Mouse (Mus musculus): ENCODE measurements at regions not wholly inside any gene's neighbourhood (a gene's known extent, or its start where the extent isn't known, plus 50 kb on each side); places are given as distances from the start of the nearest gene placed in this dataset.

DNA sequence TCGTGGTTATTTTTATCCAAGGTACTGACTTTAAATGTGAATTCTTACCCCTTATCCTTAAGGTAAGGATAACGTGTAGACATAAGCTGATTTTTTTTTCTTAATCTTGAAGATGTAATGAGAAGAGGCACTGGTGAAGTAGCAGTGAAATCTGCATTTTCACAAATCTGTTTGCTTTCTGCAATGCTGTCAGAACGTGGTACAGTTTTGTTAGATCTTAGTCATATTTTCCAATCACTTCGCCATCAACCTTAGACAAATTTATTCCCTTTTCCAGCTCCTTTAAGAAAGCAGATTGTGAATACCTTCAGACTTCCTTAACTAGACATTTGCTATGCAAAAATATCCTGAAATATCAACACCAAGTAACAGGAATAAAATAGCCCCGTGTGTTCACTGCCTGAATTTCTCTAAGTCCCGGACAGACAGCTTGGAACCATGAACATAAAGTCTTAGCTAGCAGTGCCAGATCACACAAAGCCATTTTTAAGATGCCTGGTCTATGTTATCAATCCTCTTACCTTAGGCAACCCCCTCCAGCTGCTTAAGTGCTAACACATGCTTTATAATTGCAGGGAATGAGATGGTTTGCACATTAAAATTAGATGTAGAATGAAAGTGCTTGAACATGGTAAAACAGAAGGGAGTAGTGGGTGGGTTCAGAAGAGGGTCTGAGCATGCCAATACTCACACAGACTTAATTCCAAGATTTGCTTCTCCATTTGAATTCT lies 202.7 kb downstream of the Ptprc start:
- 33% methylated on average over 6 of the region's 6 CpGs for WGBS
- ATAC-seq (ENCODE audit: low read depth) = peak; percentile 45
- Histone ChIP-seq H3K27ac (replicated peaks; ENCODE audit: low read depth, low read length) (peak overlapping the region; percentile 71), H3K4me1 (ENCODE audit: control insufficient read depth, insufficient read depth, low read length) (peaks cover 24% of the 10 kb centered on the region), H3K9ac (ENCODE audit: low read depth, low read length) (no peak overlapping the region), H3K9me3 (ENCODE audit: control insufficient read depth, low read length) (no peaks in the 10 kb centered on the region), H3K4me3 (ENCODE audit: low read depth, low read length) (no peak overlapping the region), H3K36me3 (ENCODE audit: control insufficient read depth, insufficient read depth, low read length) (peaks cover 7% of the 10 kb centered on the region; the same call in 1 of the 2 replicates), H3K27me3 (replicated peaks; ENCODE audit: control insufficient read depth, insufficient read depth, low read length) (no peaks in the 10 kb centered on the region), H3K4me2 (ENCODE audit: low read depth, low read length) (no peak overlapping the region)
- DNase-seq (ENCODE audit: low spot score) = peak; percentile 59

DNA sequence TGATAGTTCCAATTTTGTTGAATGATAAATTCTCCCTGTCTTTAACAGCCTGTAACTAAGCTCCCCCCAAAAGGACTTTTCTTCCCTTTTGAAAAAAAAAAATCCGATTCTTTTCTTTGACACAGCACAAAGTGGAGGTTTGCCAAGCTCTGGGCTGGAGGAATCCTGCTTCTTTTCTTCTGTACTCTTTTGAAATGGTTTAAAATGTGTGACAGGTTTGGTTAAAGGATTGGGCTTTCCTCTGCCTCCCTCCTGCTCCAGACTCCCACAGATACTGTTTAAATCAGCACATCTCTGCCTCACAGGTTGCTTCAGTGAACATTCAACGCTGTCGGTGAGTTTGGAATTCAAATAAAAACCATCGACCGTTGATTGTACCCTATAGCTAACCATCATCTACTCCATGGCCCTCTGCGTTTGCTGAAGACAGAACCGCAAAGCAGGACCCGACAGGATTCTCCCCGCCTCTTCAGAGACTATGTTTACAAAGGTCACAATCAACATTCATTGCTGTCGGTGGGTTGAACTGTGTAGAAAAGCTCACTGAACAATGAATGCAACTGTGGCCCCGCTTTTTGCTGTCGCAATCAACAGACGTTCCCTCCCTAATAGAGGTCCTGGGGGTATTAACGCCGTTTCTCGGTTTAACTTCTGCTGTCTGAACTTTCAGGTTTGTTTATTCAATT lies 209.2 kb downstream of the Ptprc start:
- peak; percentile 45 for DNase-seq (ENCODE audit: low spot score)
- 81% methylated on average over 16 of the region's 16 CpGs for WGBS
- Histone ChIP-seq H3K9me3 (ENCODE audit: control insufficient read depth, low read length) (peaks cover 4% of the 10 kb centered on the region; the same call in 1 of the 2 replicates), H3K36me3 (ENCODE audit: control insufficient read depth, insufficient read depth, low read length) (peaks cover 42% of the 10 kb centered on the region), H3K4me3 (ENCODE audit: low read depth, low read length) (no peak overlapping the region), H3K27ac (replicated peaks; ENCODE audit: low read depth, low read length) (peak overlapping the region; percentile 34), H3K9ac (ENCODE audit: low read depth, low read length) (no peak overlapping the region), H3K4me2 (ENCODE audit: low read depth, low read length) (no peak overlapping the region), H3K4me1 (ENCODE audit: control insufficient read depth, insufficient read depth, low read length) (0 out of 2 replicates have a peak, but pooled peaks cover 2% of the 10 kb centered on the region), H3K27me3 (replicated peaks; ENCODE audit: control insufficient read depth, insufficient read depth, low read length) (no peaks in the 10 kb centered on the region)
- 0 out of 2 replicates have a peak, but pooled peaks have one; percentile 30 for ATAC-seq (ENCODE audit: low read depth)

DNA sequence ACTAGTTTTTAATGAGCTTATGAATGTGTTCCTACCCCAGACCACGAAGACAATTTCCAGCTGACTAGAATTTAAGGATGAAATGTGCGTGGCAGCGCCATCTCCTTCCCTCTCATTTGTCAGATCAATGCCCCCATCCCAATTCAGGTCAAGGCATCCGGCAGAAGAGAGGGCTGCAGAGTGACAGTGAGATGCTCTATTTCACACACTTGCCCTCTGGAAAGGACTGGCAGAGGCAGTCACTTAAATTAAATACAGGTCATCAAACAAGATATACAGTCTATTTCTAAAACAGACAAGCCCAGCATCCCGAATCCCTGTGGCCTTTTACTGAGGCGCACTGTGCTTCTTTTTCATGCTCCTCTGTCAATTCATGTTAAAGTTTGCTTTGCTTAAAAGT lies 211.9 kb downstream of the Ptprc start:
- H3K27ac ChIP-seq (replicated peaks; ENCODE audit: low read depth, low read length) = no peak overlapping the region
- H3K9me3 ChIP-seq (ENCODE audit: control insufficient read depth, low read length) = peaks cover 5% of the 10 kb centered on the region; the same call in 1 of the 2 replicates
- H3K36me3 ChIP-seq (ENCODE audit: control insufficient read depth, insufficient read depth, low read length) = peaks cover 51% of the 10 kb centered on the region
- 84% methylated on average over 6 of the region's 6 CpGs for WGBS
- DNase-seq (ENCODE audit: low spot score) = no peak
- no peaks in the 10 kb centered on the region for H3K4me1 ChIP-seq (ENCODE audit: control insufficient read depth, insufficient read depth, low read length)
- H3K9ac ChIP-seq (ENCODE audit: low read depth, low read length) = no peak overlapping the region
- H3K27me3 ChIP-seq (replicated peaks; ENCODE audit: control insufficient read depth, insufficient read depth, low read length) = no peaks in the 10 kb centered on the region
- no peak overlapping the region for H3K4me2 ChIP-seq (ENCODE audit: low read depth, low read length)
- no peak overlapping the region for H3K4me3 ChIP-seq (ENCODE audit: low read depth, low read length)
- no peak for ATAC-seq (ENCODE audit: low read depth)

DNA sequence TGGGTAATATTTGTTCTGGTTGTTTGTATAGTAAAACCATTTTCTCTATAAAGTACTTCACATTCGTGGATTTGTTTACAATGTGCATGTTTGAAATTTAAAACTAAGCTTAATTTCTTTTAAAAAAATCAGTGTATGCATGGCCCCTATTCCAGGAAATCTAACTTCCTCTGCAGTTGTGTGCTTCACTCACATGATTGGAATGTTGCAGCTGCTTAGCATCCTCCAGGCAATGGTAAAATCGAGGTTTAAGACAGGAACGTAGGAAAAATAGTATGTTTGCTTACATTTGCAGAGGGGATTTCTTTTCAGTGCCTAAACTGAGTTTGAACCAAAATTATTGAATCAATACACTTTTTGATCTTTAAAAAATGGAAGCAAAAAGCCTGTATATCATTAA lies 217.5 kb downstream of the Ptprc start:
- Histone ChIP-seq H3K36me3 (ENCODE audit: control insufficient read depth, insufficient read depth, low read length) (peaks cover 25% of the 10 kb centered on the region), H3K27me3 (replicated peaks; ENCODE audit: control insufficient read depth, insufficient read depth, low read length) (no peaks in the 10 kb centered on the region), H3K9me3 (ENCODE audit: control insufficient read depth, low read length) (peaks cover 5% of the 10 kb centered on the region; the same call in 1 of the 2 replicates), H3K27ac (replicated peaks; ENCODE audit: low read depth, low read length) (0 out of 2 replicates have a peak overlapping the region, but pooled peaks have one; percentile 33), H3K4me3 (ENCODE audit: low read depth, low read length) (no peak overlapping the region), H3K9ac (ENCODE audit: low read depth, low read length) (no peak overlapping the region), H3K4me1 (ENCODE audit: control insufficient read depth, insufficient read depth, low read length) (peaks cover 8% of the 10 kb centered on the region; the same call in 1 of the 2 replicates), H3K4me2 (ENCODE audit: low read depth, low read length) (no peak overlapping the region)
- ATAC-seq (ENCODE audit: low read depth) (no peak), DNase-seq (ENCODE audit: low spot score) (peak; percentile 68)
- WGBS = 36% methylated on average over 3 of the region's 3 CpGs

DNA sequence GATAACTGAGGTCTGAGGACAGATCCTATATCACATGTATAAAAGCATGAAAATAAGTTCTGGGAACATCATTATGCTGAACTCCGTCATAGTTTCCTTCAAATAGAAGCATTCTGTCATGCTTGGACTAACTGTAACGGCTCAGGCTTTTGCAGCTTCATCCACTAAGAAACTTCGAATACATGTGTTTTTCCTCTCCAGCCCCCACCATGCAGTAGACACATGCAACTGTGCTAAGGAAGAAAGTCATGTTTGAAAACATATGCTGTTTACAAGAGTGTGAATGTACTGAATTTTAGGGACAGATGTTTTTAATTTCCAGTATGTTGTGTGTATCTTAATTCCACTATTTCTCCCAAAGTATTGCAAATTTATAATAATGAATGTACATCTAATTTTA lies 219.5 kb downstream of the Ptprc start:
- H3K27me3 ChIP-seq (replicated peaks; ENCODE audit: control insufficient read depth, insufficient read depth, low read length) = no peaks in the 10 kb centered on the region
- H3K9ac ChIP-seq (ENCODE audit: low read depth, low read length) = no peak overlapping the region
- peak overlapping the region; percentile 10; the same call in 1 of the 2 replicates for H3K27ac ChIP-seq (replicated peaks; ENCODE audit: low read depth, low read length)
- peaks cover 22% of the 10 kb centered on the region; the same call in 1 of the 2 replicates for H3K36me3 ChIP-seq (ENCODE audit: control insufficient read depth, insufficient read depth, low read length)
- no peak overlapping the region for H3K4me2 ChIP-seq (ENCODE audit: low read depth, low read length)
- H3K4me1 ChIP-seq (ENCODE audit: control insufficient read depth, insufficient read depth, low read length) = peaks cover 17% of the 10 kb centered on the region; the same call in 1 of the 2 replicates
- WGBS = 35% methylated on average over 3 of the region's 3 CpGs
- DNase-seq (ENCODE audit: low spot score) (peak; percentile 70), ATAC-seq (ENCODE audit: low read depth) (peak; percentile 53)
- no peak overlapping the region for H3K4me3 ChIP-seq (ENCODE audit: low read depth, low read length)
- no peaks in the 10 kb centered on the region for H3K9me3 ChIP-seq (ENCODE audit: control insufficient read depth, low read length)

DNA sequence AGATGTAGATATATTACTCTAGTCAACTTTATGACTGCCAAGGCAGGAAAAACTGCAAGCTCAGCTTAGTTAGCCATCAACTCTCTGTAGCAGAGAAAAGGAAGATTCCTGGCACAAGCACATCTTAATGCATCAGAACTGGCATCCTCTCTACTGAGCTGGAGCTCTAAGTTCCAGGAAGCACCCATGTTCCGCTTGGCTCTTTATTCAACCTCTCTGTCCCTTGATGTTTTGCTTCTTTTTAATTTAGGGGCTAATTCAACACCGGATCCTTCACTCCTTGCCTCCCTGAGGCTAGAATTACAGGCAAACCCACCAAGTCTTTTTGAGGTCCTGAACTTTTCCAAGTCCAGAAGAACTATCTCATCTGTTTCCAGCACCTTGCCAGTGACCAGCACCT lies 220.4 kb downstream of the Ptprc start:
- ATAC-seq (ENCODE audit: low read depth) = no peak
- peaks cover 17% of the 10 kb centered on the region; the same call in 1 of the 2 replicates for H3K4me1 ChIP-seq (ENCODE audit: control insufficient read depth, insufficient read depth, low read length)
- DNase-seq (ENCODE audit: low spot score) = no peak
- no peak overlapping the region; the same call in 1 of the 2 replicates for H3K27ac ChIP-seq (replicated peaks; ENCODE audit: low read depth, low read length)
- peaks cover 19% of the 10 kb centered on the region; the same call in 1 of the 2 replicates for H3K36me3 ChIP-seq (ENCODE audit: control insufficient read depth, insufficient read depth, low read length)
- no peaks in the 10 kb centered on the region for H3K9me3 ChIP-seq (ENCODE audit: control insufficient read depth, low read length)
- no peaks in the 10 kb centered on the region for H3K27me3 ChIP-seq (replicated peaks; ENCODE audit: control insufficient read depth, insufficient read depth, low read length)
- 56% methylated on average over 2 of the region's 2 CpGs for WGBS
- H3K9ac ChIP-seq (ENCODE audit: low read depth, low read length) = no peak overlapping the region
- no peak overlapping the region for H3K4me3 ChIP-seq (ENCODE audit: low read depth, low read length)
- H3K4me2 ChIP-seq (ENCODE audit: low read depth, low read length) = no peak overlapping the region

DNA sequence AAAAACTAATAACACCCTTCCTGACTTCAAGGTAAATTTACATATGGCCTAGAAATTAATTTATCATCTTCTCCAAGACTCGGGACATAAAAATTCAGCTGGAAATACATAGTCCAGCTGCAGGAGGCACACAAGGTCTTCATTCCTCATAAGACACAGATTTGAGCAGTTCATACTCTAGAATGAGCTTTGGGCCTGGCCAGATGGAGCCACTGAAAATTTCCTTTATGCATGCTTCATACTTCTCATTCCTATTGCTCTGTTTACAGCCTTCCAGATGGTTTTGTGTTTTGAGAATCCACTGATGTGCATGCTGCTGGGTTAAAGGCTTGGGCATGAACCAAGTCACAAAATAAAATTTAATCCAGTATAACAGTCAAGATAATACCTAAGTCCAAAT lies 222.1 kb downstream of the Ptprc start:
- peaks cover 20% of the 10 kb centered on the region for H3K36me3 ChIP-seq (ENCODE audit: control insufficient read depth, insufficient read depth, low read length)
- H3K4me3 ChIP-seq (ENCODE audit: low read depth, low read length) = no peak overlapping the region
- H3K27ac ChIP-seq (replicated peaks; ENCODE audit: low read depth, low read length) = no peak overlapping the region
- H3K9ac ChIP-seq (ENCODE audit: low read depth, low read length) = no peak overlapping the region
- DNase-seq (ENCODE audit: low spot score) (peak; percentile 58), ATAC-seq (ENCODE audit: low read depth) (no peak)
- WGBS = 52% methylated on average over 1 of the region's 1 CpGs
- H3K4me2 ChIP-seq (ENCODE audit: low read depth, low read length) = no peak overlapping the region
- H3K4me1 ChIP-seq (ENCODE audit: control insufficient read depth, insufficient read depth, low read length) = peaks cover 17% of the 10 kb centered on the region; the same call in 1 of the 2 replicates
- no peaks in the 10 kb centered on the region for H3K9me3 ChIP-seq (ENCODE audit: control insufficient read depth, low read length)
- H3K27me3 ChIP-seq (replicated peaks; ENCODE audit: control insufficient read depth, insufficient read depth, low read length) = no peaks in the 10 kb centered on the region

DNA sequence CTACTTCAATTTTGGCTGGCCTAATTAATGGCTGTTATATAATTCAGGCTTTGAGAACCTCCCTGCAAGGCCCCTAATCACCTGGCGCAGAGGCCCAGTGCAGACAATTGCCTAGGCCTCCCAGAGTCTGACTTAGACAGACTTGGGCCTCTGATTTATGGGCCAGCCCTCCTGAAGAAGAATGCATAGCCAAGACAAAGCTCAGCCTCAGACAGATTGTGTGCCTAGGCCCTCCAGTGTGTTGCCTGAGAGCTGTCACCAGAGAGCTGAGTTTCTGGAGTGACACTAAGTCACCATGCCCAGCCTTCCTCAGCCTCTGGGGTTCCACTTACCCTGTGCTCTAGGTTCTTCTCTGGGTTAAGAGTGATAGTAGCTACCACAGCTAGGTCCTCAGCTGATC lies 222.7 kb downstream of the Ptprc start:
- H3K9ac ChIP-seq (ENCODE audit: low read depth, low read length) = no peak overlapping the region
- DNase-seq (ENCODE audit: low spot score) (peak; percentile 29), ATAC-seq (ENCODE audit: low read depth) (no peak)
- no peaks in the 10 kb centered on the region for H3K9me3 ChIP-seq (ENCODE audit: control insufficient read depth, low read length)
- peaks cover 17% of the 10 kb centered on the region; the same call in 1 of the 2 replicates for H3K4me1 ChIP-seq (ENCODE audit: control insufficient read depth, insufficient read depth, low read length)
- H3K4me3 ChIP-seq (ENCODE audit: low read depth, low read length) = no peak overlapping the region
- peak overlapping the region; percentile 72 for H3K27ac ChIP-seq (replicated peaks; ENCODE audit: low read depth, low read length)
- H3K4me2 ChIP-seq (ENCODE audit: low read depth, low read length) = no peak overlapping the region
- peaks cover 20% of the 10 kb centered on the region for H3K36me3 ChIP-seq (ENCODE audit: control insufficient read depth, insufficient read depth, low read length)
- no peaks in the 10 kb centered on the region for H3K27me3 ChIP-seq (replicated peaks; ENCODE audit: control insufficient read depth, insufficient read depth, low read length)
- 77% methylated on average over 1 of the region's 1 CpGs for WGBS
